Mouse (Mus musculus) bone marrow macrophage, adult 2 months (primary cell): ENCODE results near the gene Psmd10.

Experiments used
- CTCF ChIP-seq: IDR thresholded peaks from 2 replicates; pipeline ENCODE4 v1.5.1; 2012; ENCODE audit warnings: low read depth, mild to moderate bottlenecking, low read length, moderate library complexity
- POLR2A ChIP-seq: IDR thresholded peaks from 2 replicates; pipeline ENCODE4 v1.6.1; 2012; ENCODE audit warnings: mild to moderate bottlenecking, low read depth, low read length, borderline replicate concordance

DNA sequence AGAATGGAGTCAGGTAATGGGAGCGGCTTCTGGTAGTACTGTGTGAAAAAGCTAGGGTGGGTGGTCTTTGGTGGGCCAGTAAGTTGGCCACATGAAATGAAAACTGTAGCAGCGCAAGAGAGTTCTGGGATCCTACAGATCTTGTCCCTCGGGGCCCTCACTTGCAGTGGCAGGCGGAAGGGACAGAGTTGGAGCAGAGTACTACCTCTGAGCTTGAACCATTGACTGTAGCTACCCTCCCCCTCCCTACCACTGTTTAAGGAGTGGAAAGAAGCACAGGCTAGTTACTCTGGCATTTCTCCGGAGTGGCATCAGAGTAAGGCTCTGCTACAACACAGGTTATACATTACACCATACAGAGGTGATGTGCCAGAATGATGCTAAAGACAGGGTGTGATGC is 431 bp upstream of the Psmd10 start:
- no peak for TF ChIP-seq CTCF
- no peak for TF ChIP-seq POLR2A
